Mouse (Mus musculus) embryonic facial prominence, embryonic 11.5 days (tissue): Measurements from ENCODE around the gene 4833439L19Rik. TPM values are rescaled to one million over a fixed set of nuclear protein-coding genes. Genes with fewer than 3 reads are reported as not detected.

Experiments used
- ATAC-seq: fragments of 200-750 bp; cut with Nextera tagmentation; replicated peaks from 2 replicates; pipeline ENCODE4 v1.8.0; 2017; ENCODE audit warnings: low read depth; ENCODE audit not compliant: insufficient number of reproducible peaks, low FRiP score, low TSS enrichment
- DNase-seq: peaks from one replicate; pipeline ENCODE4 v3.0.0-alpha.2; 2015; ENCODE audit warnings: low spot score
- H3K27ac ChIP-seq: fragments of 300-500 bp; sonication (generic); replicated peaks from 2 replicates; pipeline ENCODE4 v1.5.1; 2014; ENCODE audit warnings: mild to moderate bottlenecking, low read depth, low read length, control low read depth
- H3K27me3 ChIP-seq: fragments of 300-500 bp; sonication (generic); 2 replicates; pipeline ENCODE4 v1.6.1; 2014; ENCODE audit warnings: mild to moderate bottlenecking, low read length, moderate library complexity, mixed read lengths; ENCODE audit not compliant: control insufficient read depth, insufficient read depth
- H3K36me3 ChIP-seq: fragments of 300-500 bp; sonication (generic); replicated peaks from 2 replicates; pipeline ENCODE4 v1.6.1; 2014; ENCODE audit warnings: low read depth, mild to moderate bottlenecking, low read length, moderate library complexity, mixed read lengths; ENCODE audit not compliant: control insufficient read depth, insufficient read depth
- H3K4me1 ChIP-seq: fragments of 300-500 bp; sonication (generic); 2 replicates; pipeline ENCODE4 v1.6.1; 2014; ENCODE audit warnings: low read length, mixed read lengths; ENCODE audit not compliant: control insufficient read depth, insufficient read depth
- H3K4me2 ChIP-seq: fragments of 300-500 bp; sonication (generic); 2 replicates; pipeline ENCODE4 v1.6.1; 2014; ENCODE audit warnings: low read depth, mild to moderate bottlenecking, control low read depth, low read length, moderate library complexity
- H3K4me3 ChIP-seq: fragments of 300-500 bp; sonication (generic); 2 replicates; pipeline ENCODE4 v1.5.1; 2014; ENCODE audit warnings: low read depth, low read length, control low read depth
- H3K9ac ChIP-seq: fragments of 300-500 bp; sonication (generic); replicated peaks from 2 replicates; pipeline ENCODE4 v1.6.1; 2014; ENCODE audit warnings: mild to moderate bottlenecking, control low read depth, low read length
- H3K9me3 ChIP-seq: fragments of 300-500 bp; sonication (generic); replicated peaks from 2 replicates; pipeline ENCODE4 v1.6.1; 2016; ENCODE audit warnings: mild to moderate bottlenecking, low read length, inconsistent platforms, mixed read lengths; ENCODE audit not compliant: control insufficient read depth
- WGBS: fragments of 180-500 bp; shearing (Covaris S2); extraction: QIAGEN DNeasy Blood & Tissue Kit; methylation state at CpG from one replicate; pipeline ENCODE4 v1.1.7; 2014; 5-methylcytosine and 5-hydroxymethylcytosine counted together
- polyA plus RNA-seq: library from polyadenylated mRNA; unstranded; fragments of >200 nt; fragmentation: Nextera tagmentation; extraction: Ambion mirVana; gene quantifications from 2 replicates; pipeline ENCODE4 v1.2.1, GENCODE M21; 2014

The 4833439L19Rik gene
- polyA plus RNA-seq, 1 experiment from 2014 or later: 188 TPM

- H3K36me3 ChIP-seq: no peaks in the 10 kb centered on the region; the same call in 1 of the 2 replicates
- ATAC-seq: no peak
- no peak for DNase-seq
- H3K27ac ChIP-seq: no peak overlapping the region
- 0 out of 2 replicates have a peak, but pooled peaks cover 5% of the 10 kb centered on the region for H3K4me1 ChIP-seq
- WGBS: 90% methylated on average over 8 of the region's 8 CpGs
- H3K4me3 ChIP-seq: no peak overlapping the region
- no peaks in the 10 kb centered on the region for H3K9me3 ChIP-seq
- no peak overlapping the region for H3K4me2 ChIP-seq
- H3K27me3 ChIP-seq: no peaks in the 10 kb centered on the region
- H3K9ac ChIP-seq: no peak overlapping the region
Observed at GRCm38 (mm10) chr13:54591776-54592356, 26.6 kb upstream of the 4833439L19Rik start.

- H3K4me3 ChIP-seq: peak within 1 kb of the TSS; percentile 86
- H3K9ac ChIP-seq: peak within 1 kb of the TSS; percentile 81
- H3K4me2 ChIP-seq: peak within 1 kb of the TSS; percentile 67
- under 1% methylated on average over 51 of the region's 51 CpGs for WGBS
- H3K9me3 ChIP-seq: no peaks in the 10 kb centered on the region
- peak within 1 kb of the TSS; percentile 47; the same call in 1 of the 2 replicates for H3K27ac ChIP-seq
- 0 out of 2 replicates have a peak, but pooled peaks cover 5% of the 10 kb centered on the region for H3K4me1 ChIP-seq
- DNase-seq: peak; percentile 99
- ATAC-seq: peak; percentile 96
- no peaks in the 10 kb centered on the region; the same call in 1 of the 2 replicates for H3K36me3 ChIP-seq
- no peaks in the 10 kb centered on the region for H3K27me3 ChIP-seq
Observed at GRCm38 (mm10) chr13:54589996-54590951, 25.0 kb upstream of the 4833439L19Rik start, which contains the start of the genes Nop16 and Higd2a. Gene Nop16 (minus strand): TSS chr13:54590090. Gene Higd2a (plus strand): TSS chr13:54590207.

- Histone ChIP-seq H3K9me3 (no peaks in the 10 kb centered on the region), H3K4me2 (peak overlapping the region; percentile 44), H3K36me3 (no peaks in the 10 kb centered on the region; the same call in 1 of the 2 replicates), H3K9ac (peak overlapping the region; percentile 51), H3K27me3 (no peaks in the 10 kb centered on the region), H3K4me1 (0 out of 2 replicates have a peak, but pooled peaks cover 5% of the 10 kb centered on the region), H3K27ac (no peak overlapping the region), H3K4me3 (peak overlapping the region; percentile 86)
- 2% methylated on average over 24 of the region's 24 CpGs for WGBS
- DNase-seq (no peak), ATAC-seq (peak; percentile 10)
Observed at GRCm38 (mm10) chr13:54589414-54589995, 24.3 kb upstream of the 4833439L19Rik start.

GRCm38 (mm10) chr13:54585831-54586230 lies 20.6 kb upstream of the 4833439L19Rik start:
- H3K9ac ChIP-seq: no peak overlapping the region
- no peak for ATAC-seq

GRCm38 (mm10) chr13:54582860-54583259 lies 17.6 kb upstream of the 4833439L19Rik start:
- Histone ChIP-seq H3K4me1 (no peaks in the 10 kb centered on the region), H3K4me2 (no peak overlapping the region), H3K27ac (no peak overlapping the region), H3K27me3 (no peaks in the 10 kb centered on the region), H3K4me3 (no peak overlapping the region), H3K36me3 (peaks cover 10% of the 10 kb centered on the region), H3K9me3 (no peaks in the 10 kb centered on the region), H3K9ac (no peak overlapping the region)
- no peak for ATAC-seq
- 83% methylated on average over 5 of the region's 5 CpGs for WGBS
- no peak for DNase-seq

More at GRCm38 (mm10) chr13:54585831-54586230, 20.6 kb upstream of the 4833439L19Rik start:
- DNase-seq: no peak
- WGBS: 89% methylated on average over 11 of the region's 11 CpGs
- peaks cover 6% of the 10 kb centered on the region for H3K36me3 ChIP-seq
- no peaks in the 10 kb centered on the region for H3K9me3 ChIP-seq
- H3K4me2 ChIP-seq: no peak overlapping the region
- H3K4me1 ChIP-seq: no peaks in the 10 kb centered on the region
- H3K4me3 ChIP-seq: no peak overlapping the region
- H3K27ac ChIP-seq: no peak overlapping the region
- H3K27me3 ChIP-seq: no peaks in the 10 kb centered on the region

- ATAC-seq (no peak), DNase-seq (no peak)
- Histone ChIP-seq H3K4me1 (no peaks in the 10 kb centered on the region), H3K4me2 (no peak overlapping the region), H3K9ac (no peak overlapping the region), H3K36me3 (peaks cover 10% of the 10 kb centered on the region), H3K4me3 (no peak overlapping the region), H3K27me3 (no peaks in the 10 kb centered on the region), H3K9me3 (no peaks in the 10 kb centered on the region), H3K27ac (no peak overlapping the region)
- 78% methylated on average over 10 of the region's 10 CpGs for WGBS
Observed at GRCm38 (mm10) chr13:54582126-54582525, 16.9 kb upstream of the 4833439L19Rik start.

GRCm38 (mm10) chr13:54581385-54581784 lies 16.1 kb upstream of the 4833439L19Rik start:
- no peaks in the 10 kb centered on the region for H3K9me3 ChIP-seq
- H3K27me3 ChIP-seq: no peaks in the 10 kb centered on the region
- WGBS: 87% methylated on average over 2 of the region's 2 CpGs
- H3K4me3 ChIP-seq: no peak overlapping the region
- no peak for DNase-seq
- H3K4me2 ChIP-seq: no peak overlapping the region
- H3K27ac ChIP-seq: no peak overlapping the region
- H3K4me1 ChIP-seq: no peaks in the 10 kb centered on the region
- H3K9ac ChIP-seq: no peak overlapping the region
- no peak for ATAC-seq
- H3K36me3 ChIP-seq: peaks cover 10% of the 10 kb centered on the region
